ENCODE assay signal across 26 mouse cellular contexts in the genomic region with DNA sequence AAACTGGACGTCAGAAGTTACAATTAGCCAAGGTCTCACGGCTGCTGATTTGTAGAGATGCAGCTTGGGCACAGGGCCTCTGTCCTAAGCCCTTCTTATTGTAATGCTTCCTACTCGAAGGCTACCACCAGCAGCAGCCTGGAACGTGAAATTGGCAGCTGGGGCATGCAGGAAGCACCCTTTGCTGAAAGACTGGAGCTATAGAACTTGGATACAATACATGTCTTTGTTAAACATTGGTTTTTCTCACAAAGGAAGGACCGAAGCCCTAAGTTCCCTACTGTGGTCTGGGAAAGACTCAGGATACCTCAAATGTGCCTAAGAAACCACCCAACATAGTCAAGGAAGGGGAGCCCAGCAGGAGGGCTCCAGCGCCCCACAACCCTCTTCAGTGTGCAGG. TPM values are rescaled to one million over a fixed set of nuclear protein-coding genes. Genes with fewer than 3 reads are reported as not detected.
DNase-seq lines count a peak whose midpoint lies in the region; ATAC-seq and TF ChIP-seq lines count a peak whose summit lies in the region.
"Had no signal": no experiment of that assay in that cellular context is flagged by ENCODE, and none has a peak within 500 bp of the region (broad histone marks: within the 10 kb centered on the region; RNA-seq: fewer than 3 reads in every experiment).

No protein-coding gene starts in this region.

- H3K79me2 ChIP-seq in liver, adult 2 months (ENCODE audit: control insufficient read depth, insufficient read depth, low read length), result no peaks in the 10 kb centered on the region

- 0 out of 2 replicates have a peak overlapping the region, but pooled peaks have one; percentile 44 for H3K27ac ChIP-seq in liver, adult 2 months (replicated peaks; ENCODE audit: insufficient read depth, low read depth, low read length)
- H3K27ac ChIP-seq in liver, postnatal 0 days (ENCODE audit: low read depth), result no peak overlapping the region
- peak overlapping the region; percentile 38; the same call in 1 of the 2 replicates for H3K27ac ChIP-seq in ES-E14 (ENCODE audit: insufficient read depth, low read depth, low read length, poor library complexity, severe bottlenecking)
- H3K27ac ChIP-seq in bone marrow, adult 2 months (ENCODE audit: control insufficient read depth, insufficient read depth, low read depth, low read length, poor library complexity), result peak overlapping the region; percentile 46; the same call in 1 of the 2 replicates
- H3K27ac ChIP-seq: embryonic facial prominence, embryonic 12.5 days; forebrain, embryonic 15.5 days; heart, embryonic 15.5 days; hindbrain, embryonic 13.5 days; hindbrain, postnatal 0 days had no signal

- H3K9me3 ChIP-seq in liver, postnatal 0 days (ENCODE audit: low read length), result no peaks in the 10 kb centered on the region
- no peaks in the 10 kb centered on the region for H3K9me3 ChIP-seq in ES-E14 (ENCODE audit: control insufficient read depth, insufficient read depth, low read depth, low read length)
- H3K9me3 ChIP-seq: embryonic facial prominence, embryonic 12.5 days; forebrain, embryonic 15.5 days; heart, embryonic 15.5 days; hindbrain, embryonic 13.5 days had no signal

- no peak for ATAC-seq in liver, postnatal 0 days
- ATAC-seq: forebrain, embryonic 15.5 days; hindbrain, postnatal 0 days; Patski had no signal

- H3K9ac ChIP-seq in liver, adult 2 months (ENCODE audit: low read depth, low read length), result no peak overlapping the region
- H3K9ac ChIP-seq in liver, postnatal 0 days (replicated peaks), result no peak overlapping the region
- no peak overlapping the region for H3K9ac ChIP-seq in ES-E14 (ENCODE audit: insufficient read depth, low read depth, low read length, poor library complexity, severe bottlenecking)
- H3K9ac ChIP-seq: embryonic facial prominence, embryonic 12.5 days; forebrain, embryonic 15.5 days; heart, embryonic 15.5 days; hindbrain, embryonic 13.5 days had no signal

- no peaks in the 10 kb centered on the region for H3K27me3 ChIP-seq in liver, adult 2 months (ENCODE audit: control insufficient read depth, insufficient read depth, low read length)
- no peaks in the 10 kb centered on the region for H3K27me3 ChIP-seq in liver, postnatal 0 days (ENCODE audit: insufficient read depth, low read length)
- H3K27me3 ChIP-seq: embryonic facial prominence, embryonic 12.5 days; forebrain, embryonic 15.5 days; heart, embryonic 15.5 days; hindbrain, embryonic 13.5 days; Patski had no signal

- no peaks in the 10 kb centered on the region for H3K36me3 ChIP-seq in liver, adult 2 months (ENCODE audit: control insufficient read depth, insufficient read depth, low read length)
- no peaks in the 10 kb centered on the region for H3K36me3 ChIP-seq in liver, postnatal 0 days (replicated peaks; ENCODE audit: insufficient read depth, low read length)
- peaks cover under 1% of the 10 kb centered on the region; the same call in 1 of the 2 replicates for H3K36me3 ChIP-seq in ES-E14 (ENCODE audit: control insufficient read depth, insufficient read depth, low read length, poor library complexity, severe bottlenecking)
- H3K36me3 ChIP-seq: embryonic facial prominence, embryonic 12.5 days; forebrain, embryonic 15.5 days; heart, embryonic 15.5 days; hindbrain, embryonic 13.5 days had no signal

- no peak for TF ChIP-seq POLR2A in liver, adult 2 months (IDR thresholded peaks at IDR 0.05; ENCODE audit: extremely low read depth, insufficient read depth, low read length)
- no peak for TF ChIP-seq POLR2A in bone marrow, adult 2 months (IDR thresholded peaks at IDR 0.05; ENCODE audit: borderline replicate concordance, control insufficient read depth, low read depth, low read length)

- no peak for TF ChIP-seq EP300 in liver, postnatal 0 days (IDR thresholded peaks at IDR 0.05; ENCODE audit: low read depth)

- DNase-seq in liver, adult 2 months (ENCODE audit: extremely low read depth, low read depth, low spot score), result no peak
- DNase-seq in liver, postnatal 0 days, result no peak
- no peak for DNase-seq in ES-E14 (ENCODE audit: low read depth, low spot score)
- no peak for DNase-seq in urinary bladder, postnatal 25 days (ENCODE audit: low spot score)
- no peak for DNase-seq in urinary bladder, adult 18-20 months (ENCODE audit: low spot score in 2 of 2)
- DNase-seq in yolk sac, embryonic 10.5 days (ENCODE audit: low spot score), result no peak
- DNase-seq: adrenal gland, adult 8-10 months; adrenal gland, postnatal 36 days; cerebellum, adult 11-12 months; cerebellum, adult 9-10 months; cerebellum, postnatal 25 days; gastrocnemius, postnatal 36 days; heart, postnatal 14 days had no signal

- no peak overlapping the region for H3K4me2 ChIP-seq in liver, postnatal 0 days (ENCODE audit: low read depth, low read length)
- H3K4me2 ChIP-seq: embryonic facial prominence, embryonic 12.5 days; forebrain, embryonic 15.5 days; heart, embryonic 11.5 days; heart, embryonic 15.5 days; hindbrain, embryonic 13.5 days had no signal

- no peak for TF ChIP-seq CTCF in liver, adult 2 months (IDR thresholded peaks at IDR 0.05; ENCODE audit: low read depth, low read length)
- TF ChIP-seq CTCF in liver, postnatal 0 days (IDR thresholded peaks at IDR 0.05; ENCODE audit: low read depth), result no peak
- TF ChIP-seq CTCF in bone marrow, adult 2 months (IDR thresholded peaks at IDR 0.05; ENCODE audit: control insufficient read depth, insufficient read depth, low read length), result no peak

- H3K4me3 ChIP-seq in liver, adult 2 months (ENCODE audit: insufficient read depth, low read depth, low read length), result no peak overlapping the region
- no peak overlapping the region for H3K4me3 ChIP-seq in liver, postnatal 0 days (ENCODE audit: low read depth, low read length)
- no peak overlapping the region for H3K4me3 ChIP-seq in ES-E14 (ENCODE audit: insufficient read depth in 1 of 2, low read depth in 1 of 2, low read length in 2 of 2, poor library complexity in 1 of 2, severe bottlenecking in 1 of 2)
- no peak overlapping the region for H3K4me3 ChIP-seq in bone marrow, adult 2 months (replicated peaks; ENCODE audit: control insufficient read depth, low read depth, low read length)
- H3K4me3 ChIP-seq: embryonic facial prominence, embryonic 12.5 days; forebrain, embryonic 15.5 days; heart, embryonic 15.5 days; hindbrain, embryonic 13.5 days had no signal

- in situ Hi-C loops in ES-E14 (cut with MboI; ENCODE audit: low sequenced_read_pairs in 2 of 2, unreplicated experiment in 2 of 2), result no loop called here

- H3K4me1 ChIP-seq in liver, adult 2 months (ENCODE audit: control insufficient read depth, insufficient read depth, low read length), result no peaks in the 10 kb centered on the region; the same call in 1 of the 2 replicates
- peaks cover 7% of the 10 kb centered on the region for H3K4me1 ChIP-seq in liver, postnatal 0 days (ENCODE audit: insufficient read depth)
- H3K4me1 ChIP-seq in ES-E14 (ENCODE audit: control insufficient read depth in 2 of 2, insufficient read depth in 2 of 2, low read length in 2 of 2, poor library complexity in 1 of 2), result peaks cover 15 to 28% of the 10 kb centered on the region in 2 experiments
- H3K4me1 ChIP-seq in bone marrow, adult 2 months (ENCODE audit: control insufficient read depth, insufficient read depth, low read length), result peaks cover 5% of the 10 kb centered on the region
- H3K4me1 ChIP-seq: embryonic facial prominence, embryonic 12.5 days; forebrain, embryonic 15.5 days had no signal

- 69% methylated on average over 6 of the region's 6 CpGs for WGBS in liver, adult 2 months
- WGBS in liver, postnatal 0 days (ENCODE audit: insufficient replicate concordance), result 42% methylated on average over 6 of the region's 6 CpGs
- 24% methylated on average over 6 of the region's 6 CpGs for WGBS in bone marrow, adult 2 months

TF ChIP-seq in ES-E14, 5 proteins besides CTCF, POLR2A, EP300 and RAD21:
- TF ChIP-seq ZNF384 (IDR thresholded peaks at IDR 0.05; ENCODE audit: low read depth, low read length), result no peak
- TF ChIP-seq HCFC1 (IDR thresholded peaks at IDR 0.05; ENCODE audit: borderline replicate concordance, insufficient read depth, low read length), result no peak
- TF ChIP-seq CHD2 (IDR thresholded peaks at IDR 0.05; ENCODE audit: low read depth, low read length), result no peak

RNA-seq across cellular contexts. Expression of a gene that starts 11.4 kb away (rescaled TPM):
- 1.5 and 2.0 TPM in 2 replicates for total RNA-seq in liver, adult 2 months (2014; rRNA removed)
- polyA plus RNA-seq in liver, adult 2 months (2012; rRNA removed), result 0.24 and 0.46 TPM in 2 replicates
- 3.2 and 3.7 TPM in 2 replicates for polyA plus RNA-seq in liver, postnatal 0 days (2015; fragmentation: Nextera tagmentation; extraction: Ambion mirVana)
- total RNA-seq in ES-E14 (2012; rRNA removed), result 21.6 and 34.3 TPM in 2 replicates
- polyA plus RNA-seq in bone marrow, adult 2 months (2011; ENCODE audit: insufficient read depth, insufficient read length, low replicate concordance, missing spikeins), result 4.7 and 7.3 TPM in 2 replicates

RNA-seq across cellular contexts. Expression of a gene that starts 31.2 kb away (rescaled TPM):
- total RNA-seq in liver, adult 2 months (2014; rRNA removed), result not detected in 2 replicates
- not detected in 2 replicates for polyA plus RNA-seq in liver, adult 2 months (2012; rRNA removed)
- not detected in 2 replicates for polyA plus RNA-seq in liver, postnatal 0 days (2015; fragmentation: Nextera tagmentation; extraction: Ambion mirVana)
- total RNA-seq in ES-E14 (2012; rRNA removed), result not detected in 2 replicates
- polyA plus RNA-seq in bone marrow, adult 2 months (2011; ENCODE audit: insufficient read depth, insufficient read length, low replicate concordance, missing spikeins), result not detected in 2 replicates
- total RNA-seq: adrenal gland, adult 8-10 months; adrenal gland, postnatal 36 days; gastrocnemius, adult 8-10 months; gastrocnemius, postnatal 36 days; heart, postnatal 14 days; hematopoietic stem cell, adult 5-6 weeks; hindbrain, postnatal 0 days had no signal
- polyA plus RNA-seq: C2C12; cortical plate, adult 2 months; embryonic facial prominence, embryonic 12.5 days; forebrain, embryonic 11.5 days; forebrain, embryonic 15.5 days; heart, embryonic 11.5 days; heart, embryonic 15.5 days; hindbrain, embryonic 13.5 days had no signal

RNA-seq across cellular contexts. Expression of a gene that starts 37.6 kb away (rescaled TPM):
- 28.4 and 28.8 TPM in 2 replicates for total RNA-seq in liver, adult 2 months (2014; rRNA removed)
- polyA plus RNA-seq in liver, adult 2 months (2012; rRNA removed), result 20.6 and 24.5 TPM in 2 replicates
- polyA plus RNA-seq in liver, postnatal 0 days (2015; fragmentation: Nextera tagmentation; extraction: Ambion mirVana), result 35.7 and 38.2 TPM in 2 replicates
- 31.9 and 36.0 TPM in 2 replicates for total RNA-seq in ES-E14 (2012; rRNA removed)
- 17.4 and 17.5 TPM in 2 replicates for polyA plus RNA-seq in bone marrow, adult 2 months (2011; ENCODE audit: insufficient read depth, insufficient read length, low replicate concordance, missing spikeins)

RNA-seq across cellular contexts. Expression of a gene that starts 53.0 kb away (rescaled TPM):
- not detected in 2 replicates for total RNA-seq in liver, adult 2 months (2014; rRNA removed)
- not detected in 2 replicates for polyA plus RNA-seq in liver, adult 2 months (2012; rRNA removed)
- not detected in 2 replicates for polyA plus RNA-seq in liver, postnatal 0 days (2015; fragmentation: Nextera tagmentation; extraction: Ambion mirVana)
- total RNA-seq in ES-E14 (2012; rRNA removed), result not detected in 2 replicates
- not detected in 2 replicates for polyA plus RNA-seq in bone marrow, adult 2 months (2011; ENCODE audit: insufficient read depth, insufficient read length, low replicate concordance, missing spikeins)
- total RNA-seq: adrenal gland, adult 8-10 months; adrenal gland, postnatal 36 days; gastrocnemius, adult 8-10 months; gastrocnemius, postnatal 36 days; heart, postnatal 14 days; hematopoietic stem cell, adult 5-6 weeks; hindbrain, postnatal 0 days had no signal
- polyA plus RNA-seq: C2C12; cortical plate, adult 2 months; embryonic facial prominence, embryonic 12.5 days; forebrain, embryonic 11.5 days; forebrain, embryonic 15.5 days; heart, embryonic 11.5 days; heart, embryonic 15.5 days; hindbrain, embryonic 13.5 days; hindbrain, postnatal 0 days had no signal
